Mouse (Mus musculus): ENCODE data around the gene Erc2.

The Erc2 gene

GRCm38 (mm10) chr14:27759069-27759628, 136.9 kb downstream of the Erc2 start:
- in situ Hi-C loops (cut with MboI; ENCODE audit: low sequenced_read_pairs): no loop called here

GRCm38 (mm10) chr14:27759982-27760381, 137.8 kb downstream of the Erc2 start:
- in situ Hi-C loops (cut with MboI; ENCODE audit: low sequenced_read_pairs): no loop called here

GRCm38 (mm10) chr14:27775367-27775766, 153.1 kb downstream of the Erc2 start:
- in situ Hi-C loops (cut with MboI; ENCODE audit: low sequenced_read_pairs): no loop called here

- in situ Hi-C loops (cut with MboI; ENCODE audit: low sequenced_read_pairs): no loop called here
Measured at GRCm38 (mm10) chr14:27778503-27778902, 156.3 kb downstream of the Erc2 start.

- in situ Hi-C loops (cut with MboI; ENCODE audit: low sequenced_read_pairs): no loop called here
Measured at GRCm38 (mm10) chr14:27778982-27779701, 156.9 kb downstream of the Erc2 start.

GRCm38 (mm10) chr14:27781221-27781620, 159.0 kb downstream of the Erc2 start:
- in situ Hi-C loops (cut with MboI; ENCODE audit: low sequenced_read_pairs): no loop called here

GRCm38 (mm10) chr14:27784826-27785225, 162.6 kb downstream of the Erc2 start:
- in situ Hi-C loops (cut with MboI; ENCODE audit: low sequenced_read_pairs): no loop called here

- in situ Hi-C loops (cut with MboI; ENCODE audit: low sequenced_read_pairs): no loop called here
Measured at GRCm38 (mm10) chr14:27785562-27785961, 163.3 kb downstream of the Erc2 start.

- in situ Hi-C loops (cut with MboI; ENCODE audit: low sequenced_read_pairs): no loop called here
Measured at GRCm38 (mm10) chr14:27789066-27789898, 167.1 kb downstream of the Erc2 start.

- in situ Hi-C loops (cut with MboI; ENCODE audit: low sequenced_read_pairs): no loop called here
Measured at GRCm38 (mm10) chr14:27798184-27798934, 176.1 kb downstream of the Erc2 start.

GRCm38 (mm10) chr14:27800766-27801165, 178.5 kb downstream of the Erc2 start:
- in situ Hi-C loops (cut with MboI; ENCODE audit: low sequenced_read_pairs): no loop called here

GRCm38 (mm10) chr14:27803961-27804360, 181.7 kb downstream of the Erc2 start:
- in situ Hi-C loops (cut with MboI; ENCODE audit: low sequenced_read_pairs): no loop called here

GRCm38 (mm10) chr14:27805064-27805463, 182.8 kb downstream of the Erc2 start:
- in situ Hi-C loops (cut with MboI; ENCODE audit: low sequenced_read_pairs): no loop called here

GRCm38 (mm10) chr14:27808080-27808479, 185.9 kb downstream of the Erc2 start:
- in situ Hi-C loops (cut with MboI; ENCODE audit: low sequenced_read_pairs): no loop called here

- in situ Hi-C loops (cut with MboI; ENCODE audit: low sequenced_read_pairs): no loop called here
Measured at GRCm38 (mm10) chr14:27808523-27809114, 186.4 kb downstream of the Erc2 start.

- in situ Hi-C loops (cut with MboI; ENCODE audit: low sequenced_read_pairs): no loop called here
Measured at GRCm38 (mm10) chr14:27810790-27811189, 188.6 kb downstream of the Erc2 start.

- in situ Hi-C loops (cut with MboI; ENCODE audit: low sequenced_read_pairs): no loop called here
Measured at GRCm38 (mm10) chr14:27811649-27812048, 189.4 kb downstream of the Erc2 start.

- in situ Hi-C loops (cut with MboI; ENCODE audit: low sequenced_read_pairs): no loop called here
Measured at GRCm38 (mm10) chr14:27815739-27816138, 193.5 kb downstream of the Erc2 start.

GRCm38 (mm10) chr14:27818986-27819385, 196.8 kb downstream of the Erc2 start:
- in situ Hi-C loops (cut with MboI; ENCODE audit: low sequenced_read_pairs): no loop called here

- in situ Hi-C loops (cut with MboI; ENCODE audit: low sequenced_read_pairs): no loop called here
Measured at GRCm38 (mm10) chr14:27821801-27822200, 199.6 kb downstream of the Erc2 start.

GRCm38 (mm10) chr14:27822566-27822965, 200.3 kb downstream of the Erc2 start:
- in situ Hi-C loops (cut with MboI; ENCODE audit: low sequenced_read_pairs): no loop called here

Measured in CH12F3 (cell line).